Mouse (Mus musculus) heart, postnatal 36 days (tissue): Measurements from ENCODE around the gene Uri1. TPM values are rescaled to one million over a fixed set of nuclear protein-coding genes. Genes with fewer than 3 reads are reported as not detected.

ENCODE experiments used
- DNase-seq, 2 experiments: peaks; one replicate each; pipeline ENCODE4 v3.0.0; 2021 to 2022
- intact Hi-C: fragments of 180-260 bp; cut with DNase I; formaldehyde crosslinking; loops from one replicate; pipeline ENCODE4 v1.15.1; 2025
- total RNA-seq, 2 experiments: library from RNA; stranded (reverse); gene quantifications; 2 replicates each; pipeline ENCODE4 v1.2.3; 2021

Gene Uri1
- total RNA-seq = 10 to 100 TPM; 20.1 to 22.2 TPM

- intact Hi-C loops = no loop called here
- DNase-seq = no peak
Observed at GRCm38 (mm10) chr7:38023451-38023850, at the start of gene Uri1. TSS of gene Uri1 (minus strand) at chr7:38023551.

GRCm38 (mm10) chr7:38071065-38071464 lies 47.7 kb upstream of the Uri1 start:
- DNase-seq = no peak
- intact Hi-C loops = loop anchor here (5.0 kb wide), 2 partner anchors 41 to 699 kb away; no protein-coding TSS in a partner anchor

GRCm38 (mm10) chr7:38070663-38071062 lies 47.3 kb upstream of the Uri1 start:
- no peak for DNase-seq
- intact Hi-C loops = loop anchor here (5.0 kb wide), 2 partner anchors 42 to 698 kb away; no protein-coding TSS in a partner anchor

- intact Hi-C loops = loop anchor here (10.0 kb wide), 1 partner anchor 290 kb away; the partner anchor contains the start of gene Zfp536
- DNase-seq = no peak
Observed at GRCm38 (mm10) chr7:38064431-38064830, 41.1 kb upstream of the Uri1 start.

GRCm38 (mm10) chr7:38061060-38061970 lies 38.0 kb upstream of the Uri1 start:
- peak; percentile 89 for DNase-seq
- intact Hi-C loops = loop anchor here (1.0 to 10.0 kb wide), 4 partner anchors 13 to 287 kb away; partner anchors contain the start of gene Zfp536

GRCm38 (mm10) chr7:38059636-38060330 lies 36.4 kb upstream of the Uri1 start:
- intact Hi-C loops = loop anchor here (2.0 to 10.0 kb wide), 2 partner anchors 81 to 285 kb away; partner anchors contain the start of gene Zfp536
- DNase-seq = no peak

- intact Hi-C loops = no loop called here
- DNase-seq = no peak
Observed at GRCm38 (mm10) chr7:38059096-38059495, 35.7 kb upstream of the Uri1 start.

DNA sequence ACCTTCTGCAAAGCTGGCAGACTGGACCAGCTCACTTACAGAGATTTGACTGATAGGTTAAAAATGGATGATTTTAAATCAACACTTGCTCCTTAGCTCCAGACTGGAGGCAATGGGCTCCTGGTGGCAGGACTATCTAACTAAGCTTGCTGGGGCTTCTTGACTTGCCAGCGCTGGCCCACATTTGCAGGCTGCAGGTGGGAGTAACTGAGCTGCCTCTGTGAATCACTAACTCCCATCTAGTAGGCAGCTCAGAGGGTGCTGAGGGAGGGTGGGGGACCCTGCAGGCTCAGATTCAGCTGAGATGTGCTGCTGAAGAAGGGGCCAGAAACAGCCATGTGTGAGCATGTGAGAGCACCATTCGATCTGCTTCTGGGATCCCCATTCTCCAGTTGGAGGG lies 32.6 kb upstream of the Uri1 start:
- intact Hi-C loops = no loop called here

DNA sequence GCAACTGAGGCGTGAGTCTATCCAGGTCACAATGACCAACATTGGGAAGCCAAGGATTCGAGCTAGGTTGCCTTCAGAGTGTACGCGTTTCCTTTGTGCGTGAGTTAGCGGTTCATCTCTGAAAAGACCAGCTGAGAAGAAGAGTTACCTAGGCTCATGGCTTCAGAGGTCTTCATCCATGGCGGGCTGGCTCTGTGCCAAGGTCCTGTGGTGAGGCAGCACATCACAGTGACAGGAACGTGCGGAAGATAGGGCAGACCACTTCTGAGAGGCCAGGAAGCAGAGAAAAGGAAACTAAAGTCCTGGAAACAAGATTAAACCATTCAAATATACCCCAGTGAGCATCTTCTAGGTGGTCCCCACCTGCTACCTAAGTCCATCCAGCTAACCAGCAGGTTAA lies 30.9 kb upstream of the Uri1 start:
- intact Hi-C loops = no loop called here
- DNase-seq = no peak

More for the DNA sequence above, 32.6 kb upstream of the Uri1 start:
- DNase-seq = no peak

DNA sequence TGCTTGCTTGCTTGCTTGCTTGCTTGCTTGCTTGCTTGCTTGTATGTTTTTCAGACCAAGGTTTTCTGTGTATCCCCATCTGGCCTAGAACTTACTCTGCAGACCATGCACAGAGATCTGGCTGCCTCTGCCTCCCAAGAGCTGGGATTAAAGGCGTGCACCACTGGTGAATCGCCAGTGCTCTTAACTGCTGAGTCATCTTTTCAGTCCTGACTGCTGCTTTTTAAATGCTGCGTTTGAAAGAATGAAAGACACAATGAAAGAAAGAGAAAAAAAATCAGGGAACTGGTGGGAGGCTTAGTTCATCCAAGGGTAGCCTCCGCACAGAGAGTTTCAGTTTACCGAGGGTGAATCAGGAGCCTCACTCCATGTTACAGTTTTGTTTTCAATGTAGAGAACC lies 23.9 kb upstream of the Uri1 start:
- intact Hi-C loops = no loop called here
- no peak for DNase-seq

DNA sequence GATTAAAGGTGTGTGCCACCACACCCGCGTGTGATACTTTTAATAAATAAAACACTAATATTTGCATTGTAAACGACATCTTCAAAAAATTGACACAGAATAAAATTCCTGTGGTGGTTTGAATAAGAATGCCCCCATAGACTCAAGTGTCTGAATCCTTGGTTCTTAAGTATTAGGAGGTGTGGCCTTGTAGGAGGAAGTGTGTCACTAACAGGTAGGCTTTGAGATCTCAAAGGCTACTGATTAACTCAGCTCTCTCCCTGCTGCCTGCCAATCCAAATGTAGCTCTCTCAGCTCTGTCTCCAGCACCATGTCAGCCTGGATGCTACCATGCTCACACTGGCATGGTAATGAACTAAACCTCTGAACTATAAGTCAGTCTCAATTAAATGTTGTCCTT lies 17.9 kb upstream of the Uri1 start:
- intact Hi-C loops = no loop called here
- no peak for DNase-seq

DNA sequence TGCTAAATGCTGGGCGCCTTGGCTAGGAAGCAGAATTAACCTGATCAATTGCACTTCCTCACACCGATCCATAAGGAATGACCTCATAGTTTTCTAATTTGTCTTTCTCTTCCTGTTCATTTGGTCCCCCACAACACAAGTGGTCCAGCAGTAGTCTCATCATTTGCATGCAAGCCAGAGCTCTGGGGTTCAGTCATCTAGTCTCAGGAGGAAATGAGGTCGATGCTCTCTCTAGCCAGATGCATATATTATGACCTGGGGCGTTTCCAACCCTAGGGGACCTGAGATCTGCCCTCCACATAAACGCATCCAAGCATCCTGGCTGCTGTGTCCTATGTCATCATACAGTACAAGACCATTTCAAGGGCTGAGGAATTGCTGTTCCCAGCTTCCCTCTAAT lies 14.2 kb upstream of the Uri1 start:
- no peak for DNase-seq
- intact Hi-C loops = no loop called here

DNA sequence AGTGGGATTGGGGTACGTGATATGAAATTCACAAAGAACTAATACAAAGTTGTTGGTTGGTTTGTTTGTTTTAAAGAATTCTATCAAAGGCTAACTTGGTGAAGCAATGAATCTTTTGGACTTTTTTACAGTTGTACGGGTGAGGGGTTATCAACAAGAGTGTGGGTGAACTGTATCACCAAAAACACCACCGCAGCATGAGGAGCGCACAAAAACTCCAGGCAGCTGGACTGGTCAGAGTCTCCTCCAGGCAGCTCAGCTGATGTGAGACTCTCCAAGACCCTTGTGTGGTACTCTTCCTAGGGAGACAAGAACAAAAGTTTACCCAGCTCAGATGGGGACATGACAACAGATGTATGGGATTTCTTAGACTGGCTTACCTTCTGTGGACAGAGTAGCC lies 7.8 kb upstream of the Uri1 start:
- DNase-seq = no peak
- intact Hi-C loops = no loop called here

- intact Hi-C loops = no loop called here
- no peak for DNase-seq
Observed at GRCm38 (mm10) chr7:38030606-38031005, 7.3 kb upstream of the Uri1 start.

DNA sequence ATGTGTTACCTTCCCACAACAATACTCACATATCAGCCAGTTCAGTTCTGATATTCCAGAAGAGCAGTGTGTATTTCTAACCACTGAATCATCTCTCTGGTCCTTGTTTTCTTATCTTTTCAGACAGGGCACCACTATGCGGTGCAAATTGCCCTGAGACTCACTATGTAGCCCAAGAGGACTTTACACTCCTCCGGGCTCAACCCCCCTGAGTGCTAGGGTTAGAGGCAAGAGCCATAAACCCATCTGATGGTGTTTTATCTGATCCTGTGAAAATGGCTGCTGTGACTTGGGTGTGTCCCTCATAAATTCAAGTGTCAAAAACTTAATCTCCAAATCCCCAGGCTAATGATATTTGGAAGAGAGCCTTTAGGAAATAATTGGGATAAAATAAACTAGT lies 6.6 kb upstream of the Uri1 start:
- intact Hi-C loops = no loop called here

DNA sequence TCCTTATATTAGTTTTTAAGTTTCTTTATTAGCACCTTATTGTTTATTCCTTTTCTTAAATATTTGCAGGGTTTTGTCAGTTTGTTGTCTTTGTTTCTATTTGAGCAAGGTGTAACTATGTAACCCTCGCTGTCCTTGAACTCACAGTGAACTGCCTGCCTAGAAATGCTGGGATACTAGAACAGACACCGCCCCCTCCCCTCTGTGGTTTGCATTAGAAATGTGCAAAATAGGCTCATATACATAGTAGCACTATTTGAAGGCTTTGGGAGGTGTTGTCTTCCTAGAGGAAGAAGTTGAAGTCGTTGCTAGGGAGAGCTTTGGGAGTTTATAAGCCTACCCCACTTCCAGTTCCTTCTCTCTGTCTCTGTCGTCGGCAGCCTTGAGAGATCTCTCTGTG lies 5.7 kb upstream of the Uri1 start:
- intact Hi-C loops = no loop called here
- no peak for DNase-seq

More for the DNA sequence above, 6.6 kb upstream of the Uri1 start:
- no peak for DNase-seq

GRCm38 (mm10) chr7:38027940-38028600 lies 4.7 kb upstream of the Uri1 start:
- intact Hi-C loops = no loop called here
- DNase-seq = no peak

- intact Hi-C loops = no loop called here
Observed at GRCm38 (mm10) chr7:38024839-38025238, 1.5 kb upstream of the Uri1 start.

DNA sequence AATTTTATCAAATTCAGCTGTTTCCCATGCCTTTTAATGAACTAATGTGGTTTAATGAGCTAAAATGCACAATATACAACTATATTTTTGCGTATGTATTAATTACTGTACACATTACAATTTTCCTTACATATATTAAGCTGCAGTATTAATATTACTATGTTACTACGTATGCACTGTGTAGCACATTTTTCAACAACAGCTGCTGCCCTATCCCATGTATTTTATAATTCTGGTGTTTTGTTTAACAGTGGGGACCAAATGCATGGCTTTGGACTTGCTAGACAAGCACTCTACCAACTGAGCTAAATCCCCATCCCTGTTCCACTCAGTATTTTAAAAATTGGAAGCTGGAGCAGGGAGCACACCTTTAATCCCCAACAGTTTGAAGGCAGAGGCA lies 3.6 kb downstream of the Uri1 start:
- intact Hi-C loops = loop anchor here (2.0 kb wide), 2 partner anchors 65 to 87 kb away; partner anchors contain the start of gene Ccne1
- no peak for DNase-seq

More at GRCm38 (mm10) chr7:38024839-38025238, 1.5 kb upstream of the Uri1 start:
- DNase-seq = no peak

DNA sequence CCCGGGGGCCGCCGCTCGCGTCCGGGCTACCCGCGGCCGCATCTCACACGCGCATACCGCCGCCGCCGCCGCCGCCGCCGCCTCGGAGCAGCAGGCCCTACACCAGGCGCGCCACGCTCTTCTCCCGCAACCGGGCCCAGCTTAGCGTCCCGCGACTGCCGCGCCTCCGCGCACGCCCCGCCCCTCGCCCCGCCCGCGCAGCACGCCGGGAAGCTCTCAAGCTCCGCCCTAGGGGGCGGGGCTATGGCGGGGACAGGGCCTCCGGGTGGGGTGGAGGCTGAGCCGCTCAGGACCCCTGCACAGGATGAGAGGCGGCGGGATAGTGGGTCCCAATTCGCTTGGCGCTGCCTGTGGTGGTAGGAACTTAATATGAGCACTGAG lies 4.0 kb downstream of the Uri1 start:
- intact Hi-C loops = no loop called here
- DNase-seq = peak; percentile 90 to 91
